Mouse (Mus musculus) hindbrain, embryonic 10.5 days (tissue): ENCODE results near the gene Mettl25. TPM values are rescaled to one million over a fixed set of nuclear protein-coding genes. Genes with fewer than 3 reads are reported as not detected.

Experiments used
- DNase-seq: peaks from one replicate; pipeline ENCODE4 v3.0.0-alpha.2; 2017; ENCODE audit warnings: low spot score
- H3K27ac ChIP-seq: fragments of 300-500 bp; sonication (generic); 2 replicates; pipeline ENCODE4 v1.5.1; 2016; ENCODE audit warnings: mild to moderate bottlenecking, moderate library complexity
- H3K27me3 ChIP-seq: fragments of 300-500 bp; sonication (generic); 2 replicates; pipeline ENCODE4 v1.6.1; 2016; ENCODE audit warnings: mild to moderate bottlenecking; ENCODE audit not compliant: poor library complexity, insufficient read depth, severe bottlenecking
- H3K36me3 ChIP-seq: fragments of 300-500 bp; sonication (generic); 2 replicates; pipeline ENCODE4 v1.6.1; 2016; ENCODE audit warnings: mild to moderate bottlenecking, moderate library complexity
- H3K4me1 ChIP-seq: fragments of 300-500 bp; sonication (generic); replicated peaks from 2 replicates; pipeline ENCODE4 v1.6.1; 2016; ENCODE audit warnings: mild to moderate bottlenecking
- H3K4me3 ChIP-seq: fragments of 300-500 bp; sonication (generic); 2 replicates; pipeline ENCODE4 v1.5.1; 2016; ENCODE audit warnings: mild to moderate bottlenecking, moderate library complexity
- H3K9me3 ChIP-seq: fragments of 300-500 bp; sonication (generic); 2 replicates; pipeline ENCODE4 v1.6.1; 2016; ENCODE audit warnings: mild to moderate bottlenecking, moderate library complexity
- WGBS: fragments of 180-500 bp; shearing (Covaris S2); methylation state at CpG from one replicate; pipeline ENCODE4 v1.1.7; 2016; 5-methylcytosine and 5-hydroxymethylcytosine counted together
- polyA plus RNA-seq: library from polyadenylated mRNA; unstranded; fragments of >200 nt; fragmentation: Nextera tagmentation; extraction: Ambion mirVana; gene quantifications from 2 replicates; pipeline ENCODE4 v1.2.1, GENCODE M21; 2016

Mettl25 gene
- 11.7 and 11.9 TPM in 2 replicates for polyA plus RNA-seq

GRCm38 (mm10) chr10:105840928-105841888, at the start of gene Mettl25, which contains the start of gene Ccdc59:
Mettl25 (minus strand) TSS chr10:105841380.
Ccdc59 (plus strand) TSS chr10:105841067.
- Histone ChIP-seq H3K9me3 (no peaks in the 10 kb centered on the region), H3K4me1 (peaks cover 17% of the 10 kb centered on the region), H3K27ac (peak within 1 kb of the TSS; percentile 97), H3K27me3 (no peaks in the 10 kb centered on the region), H3K36me3 (peaks cover 38% of the 10 kb centered on the region), H3K4me3 (peak within 1 kb of the TSS; percentile 82)
- WGBS = under 1% methylated on average over 90 of the region's 90 CpGs
- peak; percentile 98 for DNase-seq

GRCm38 (mm10) chr10:105867312-105867711, 26.1 kb upstream of the Mettl25 start:
- H3K27ac ChIP-seq = no peak overlapping the region
- DNase-seq = no peak
- H3K36me3 ChIP-seq = no peaks in the 10 kb centered on the region
- no peaks in the 10 kb centered on the region for H3K9me3 ChIP-seq
- no peaks in the 10 kb centered on the region for H3K4me1 ChIP-seq
- H3K4me3 ChIP-seq = no peak overlapping the region
- WGBS = 57% methylated on average over 4 of the region's 4 CpGs
- no peaks in the 10 kb centered on the region for H3K27me3 ChIP-seq

GRCm38 (mm10) chr10:105851136-105851535, 10.0 kb upstream of the Mettl25 start:
- no peaks in the 10 kb centered on the region for H3K9me3 ChIP-seq
- no peak overlapping the region for H3K4me3 ChIP-seq
- WGBS = 92% methylated on average over 4 of the region's 4 CpGs

GRCm38 (mm10) chr10:105850286-105850685, 9.1 kb upstream of the Mettl25 start:
- WGBS = 90% methylated on average over 5 of the region's 5 CpGs
- Histone ChIP-seq H3K4me1 (no peaks in the 10 kb centered on the region), H3K36me3 (peaks cover 56% of the 10 kb centered on the region), H3K4me3 (no peak overlapping the region), H3K27ac (no peak overlapping the region), H3K27me3 (no peaks in the 10 kb centered on the region), H3K9me3 (no peaks in the 10 kb centered on the region)
- DNase-seq = no peak

More at GRCm38 (mm10) chr10:105851136-105851535, 10.0 kb upstream of the Mettl25 start:
- H3K36me3 ChIP-seq = peaks cover 47% of the 10 kb centered on the region
- no peaks in the 10 kb centered on the region for H3K27me3 ChIP-seq
- no peaks in the 10 kb centered on the region for H3K4me1 ChIP-seq
- H3K27ac ChIP-seq = no peak overlapping the region
- DNase-seq = no peak

- peaks cover 52% of the 10 kb centered on the region for H3K36me3 ChIP-seq
Observed at GRCm38 (mm10) chr10:105842574-105842973, 1.4 kb upstream of the Mettl25 start.

GRCm38 (mm10) chr10:105834627-105835228, 6.5 kb downstream of the Mettl25 start:
- no peaks in the 10 kb centered on the region for H3K9me3 ChIP-seq
- H3K36me3 ChIP-seq = 0 out of 2 replicates have a peak, but pooled peaks cover 5% of the 10 kb centered on the region
- H3K4me3 ChIP-seq = no peak overlapping the region
- WGBS = 66% methylated on average over 10 of the region's 10 CpGs
- H3K27ac ChIP-seq = no peak overlapping the region
- DNase-seq = peak; percentile 12
- no peaks in the 10 kb centered on the region for H3K4me1 ChIP-seq
- no peaks in the 10 kb centered on the region for H3K27me3 ChIP-seq

More at GRCm38 (mm10) chr10:105842574-105842973, 1.4 kb upstream of the Mettl25 start:
- H3K27ac ChIP-seq = no peak overlapping the region
- no peaks in the 10 kb centered on the region for H3K9me3 ChIP-seq
- H3K27me3 ChIP-seq = no peaks in the 10 kb centered on the region
- H3K4me1 ChIP-seq = peaks cover 17% of the 10 kb centered on the region
- no peak for DNase-seq
- H3K4me3 ChIP-seq = peak overlapping the region; percentile 82; the same call in 1 of the 2 replicates
- 87% methylated on average over 7 of the region's 7 CpGs for WGBS

GRCm38 (mm10) chr10:105806259-105807010, 34.7 kb downstream of the Mettl25 start:
- no peak overlapping the region for H3K27ac ChIP-seq
- H3K4me3 ChIP-seq = no peak overlapping the region
- no peak for DNase-seq
- no peaks in the 10 kb centered on the region for H3K9me3 ChIP-seq
- no peaks in the 10 kb centered on the region for H3K36me3 ChIP-seq
- H3K27me3 ChIP-seq = no peaks in the 10 kb centered on the region
- no peaks in the 10 kb centered on the region for H3K4me1 ChIP-seq
- 93% methylated on average over 7 of the region's 7 CpGs for WGBS

- no peak overlapping the region for H3K4me3 ChIP-seq
- no peaks in the 10 kb centered on the region for H3K4me1 ChIP-seq
- DNase-seq = no peak
- H3K36me3 ChIP-seq = no peaks in the 10 kb centered on the region
- H3K27me3 ChIP-seq = no peaks in the 10 kb centered on the region
- no peak overlapping the region for H3K27ac ChIP-seq
- H3K9me3 ChIP-seq = no peaks in the 10 kb centered on the region
- 95% methylated on average over 2 of the region's 2 CpGs for WGBS
Observed at GRCm38 (mm10) chr10:105803461-105803860, 37.7 kb downstream of the Mettl25 start.

GRCm38 (mm10) chr10:105802132-105802531, 39.0 kb downstream of the Mettl25 start:
- Histone ChIP-seq H3K4me3 (no peak overlapping the region), H3K36me3 (no peaks in the 10 kb centered on the region), H3K4me1 (no peaks in the 10 kb centered on the region), H3K27me3 (no peaks in the 10 kb centered on the region), H3K9me3 (no peaks in the 10 kb centered on the region), H3K27ac (no peak overlapping the region)
- WGBS = 90% methylated on average over 6 of the region's 6 CpGs
- no peak for DNase-seq

GRCm38 (mm10) chr10:105801147-105801546, 40.0 kb downstream of the Mettl25 start:
- Histone ChIP-seq H3K27me3 (no peaks in the 10 kb centered on the region), H3K9me3 (no peaks in the 10 kb centered on the region), H3K4me3 (no peak overlapping the region), H3K27ac (no peak overlapping the region), H3K36me3 (no peaks in the 10 kb centered on the region), H3K4me1 (no peaks in the 10 kb centered on the region)
- DNase-seq = no peak
- 79% methylated on average over 6 of the region's 6 CpGs for WGBS

GRCm38 (mm10) chr10:105797250-105797924, 43.8 kb downstream of the Mettl25 start:
- H3K9me3 ChIP-seq = 0 out of 2 replicates have a peak, but pooled peaks cover 2% of the 10 kb centered on the region
- H3K27me3 ChIP-seq = no peaks in the 10 kb centered on the region
- no peak overlapping the region for H3K4me3 ChIP-seq
- WGBS = 92% methylated on average over 8 of the region's 8 CpGs
- no peak overlapping the region for H3K27ac ChIP-seq
- peaks cover 13% of the 10 kb centered on the region for H3K36me3 ChIP-seq
- no peak for DNase-seq
- H3K4me1 ChIP-seq = no peaks in the 10 kb centered on the region
